Mouse (Mus musculus): ENCODE results near the gene Neu3. TPM values are rescaled to one million over a fixed set of nuclear protein-coding genes. Genes with fewer than 3 reads are reported as not detected.

Gene Neu3
- 10 to 100 TPM; 27.4 to 28.0 TPM for polyA plus RNA-seq (2017; shearing (Covaris generic))

DNA sequence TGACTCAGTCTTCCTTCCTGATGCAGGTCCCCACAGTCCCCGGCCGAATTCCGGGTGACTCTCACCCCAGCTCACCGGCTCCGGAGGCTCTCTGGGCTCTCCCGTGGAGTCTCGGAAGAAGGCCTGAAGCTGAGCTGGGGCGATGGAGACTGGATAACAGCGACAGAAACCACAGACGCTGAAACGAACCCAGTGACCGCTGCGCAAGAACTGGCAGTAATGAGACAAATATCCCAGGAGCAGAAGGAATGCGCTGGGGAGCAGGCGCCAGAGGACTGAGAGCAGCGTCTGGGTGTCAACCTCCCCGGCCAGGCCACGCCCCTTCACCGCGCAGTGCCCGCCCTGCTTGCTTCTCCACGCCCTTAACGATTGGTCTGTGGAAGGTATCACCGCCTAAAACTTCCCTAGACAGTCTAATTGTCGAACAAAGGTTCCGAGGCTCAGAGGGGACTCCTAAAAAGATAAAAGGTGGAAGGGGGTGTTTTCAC lies at the start of gene Neu3:
Gene Neu3 (minus strand): TSS at position 335 of the 488 bp plus-strand sequence.

GRCm38 (mm10) chr7:99863362-99863761 lies 35.1 kb upstream of the Neu3 start, which contains the start of gene Spcs2:
Gene Spcs2 (minus strand): TSS chr7:99863462.

GRCm38 (mm10) chr7:99858813-99859585 lies 30.8 kb upstream of the Neu3 start, which contains the start of gene Xrra1:
Gene Xrra1 (plus strand): TSS chr7:99859116.

GRCm38 (mm10) chr7:99763207-99763606 lies 65.0 kb downstream of the Neu3 start, which contains the start of gene Olfr521:
Gene Olfr521 (plus strand): TSS chr7:99763507.

Other genes with a start within 250 kb of the Neu3 start
- 1 to 10 TPM; 2.3 to 2.8 TPM for gene Tpbgl, start 201.3 kb downstream of the Neu3 start, polyA plus RNA-seq (2017; shearing (Covaris generic))
- gene Slco2b1, start 117.1 kb downstream of the Neu3 start, polyA plus RNA-seq (2017; shearing (Covaris generic)) = not detected
- gene Olfr520, start 98.1 kb downstream of the Neu3 start, polyA plus RNA-seq (2017; shearing (Covaris generic)) = not detected
- gene Olfr521, start 64.9 kb downstream of the Neu3 start, polyA plus RNA-seq (2017; shearing (Covaris generic)) = not detected
- under 1 TPM in 1 of 2 experiments, not detected in 1; 0.30 TPM for gene Xrra1, start 30.7 kb upstream of the Neu3 start, polyA plus RNA-seq (2017; shearing (Covaris generic))
- gene Spcs2, start 35.0 kb upstream of the Neu3 start, polyA plus RNA-seq (2017; shearing (Covaris generic)) = 100 to 1,000 TPM; 417 to 439 TPM
- 10 to 100 TPM; 12.0 to 12.9 TPM for gene Rnf169, start 152.0 kb upstream of the Neu3 start, polyA plus RNA-seq (2017; shearing (Covaris generic))
- 1 to 10 TPM in 1 of 2 experiments, under 1 TPM in 1; 0.07 to 1.3 TPM for gene Chrdl2, start 177.8 kb upstream of the Neu3 start, polyA plus RNA-seq (2017; shearing (Covaris generic))

All from inflammation-experienced regulatory T-cells (primary cell).